Mouse (Mus musculus): ENCODE measurements around the gene Mia.

The Mia gene

DNA sequence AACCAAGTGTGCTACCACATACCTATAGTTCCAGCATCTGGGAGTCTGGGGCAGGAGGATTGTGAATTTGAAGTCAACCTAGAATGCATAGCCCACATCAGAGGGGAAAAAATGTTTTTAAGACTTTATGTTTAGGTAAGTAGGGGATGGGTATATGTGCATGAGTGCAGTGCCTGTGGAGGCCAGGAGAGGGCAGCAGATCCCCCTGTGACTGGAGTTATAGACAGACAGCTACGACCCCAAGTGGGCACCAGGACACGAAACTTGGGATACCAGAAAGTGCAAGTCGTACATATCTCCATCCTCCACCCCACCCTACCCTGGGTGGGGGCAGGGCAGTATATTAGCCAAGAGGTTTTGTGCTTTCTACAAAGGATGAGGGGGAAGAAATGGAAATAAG is 4.0 kb upstream of the Mia start:
- DNase-seq: no peak

DNA sequence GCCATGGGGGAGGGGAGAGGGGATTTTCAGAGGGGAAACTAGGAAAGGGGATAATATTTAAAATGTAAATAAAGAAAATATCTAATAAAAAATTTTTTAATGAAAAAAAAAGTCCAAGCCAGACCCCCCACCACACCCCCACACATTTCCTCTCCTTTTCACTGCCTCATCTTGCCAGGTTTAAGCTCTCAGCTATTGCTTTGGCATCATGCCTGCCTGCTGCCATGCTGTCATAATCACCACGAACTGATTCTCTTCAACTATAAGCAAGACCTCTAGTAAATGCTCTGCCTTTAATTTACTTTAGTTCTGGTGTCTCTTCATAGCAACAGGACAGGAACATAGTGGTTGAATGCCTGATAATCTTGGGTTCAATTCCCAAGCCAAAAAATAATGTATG is 1.5 kb upstream of the Mia start:
- no peak for DNase-seq

DNA sequence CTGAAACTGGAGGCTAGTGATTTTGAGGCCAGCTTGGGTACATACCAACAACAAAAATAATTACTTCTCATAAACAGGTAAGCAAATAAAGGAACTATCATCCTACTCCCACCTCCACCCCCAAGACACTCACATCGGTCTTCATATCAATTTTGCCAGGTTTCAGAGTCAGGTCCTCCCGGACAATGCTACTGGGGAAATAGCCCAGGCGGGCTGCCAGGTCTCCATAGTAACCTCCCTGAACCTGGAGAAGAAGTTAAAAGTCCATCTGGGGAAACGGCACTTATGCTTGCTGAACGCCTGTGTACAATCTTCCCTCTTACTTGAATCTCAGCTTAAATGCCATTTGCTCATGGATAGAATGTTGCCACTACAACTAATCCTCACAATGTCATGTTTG is 921 bp downstream of the Mia start:
- no peak for DNase-seq

DNA sequence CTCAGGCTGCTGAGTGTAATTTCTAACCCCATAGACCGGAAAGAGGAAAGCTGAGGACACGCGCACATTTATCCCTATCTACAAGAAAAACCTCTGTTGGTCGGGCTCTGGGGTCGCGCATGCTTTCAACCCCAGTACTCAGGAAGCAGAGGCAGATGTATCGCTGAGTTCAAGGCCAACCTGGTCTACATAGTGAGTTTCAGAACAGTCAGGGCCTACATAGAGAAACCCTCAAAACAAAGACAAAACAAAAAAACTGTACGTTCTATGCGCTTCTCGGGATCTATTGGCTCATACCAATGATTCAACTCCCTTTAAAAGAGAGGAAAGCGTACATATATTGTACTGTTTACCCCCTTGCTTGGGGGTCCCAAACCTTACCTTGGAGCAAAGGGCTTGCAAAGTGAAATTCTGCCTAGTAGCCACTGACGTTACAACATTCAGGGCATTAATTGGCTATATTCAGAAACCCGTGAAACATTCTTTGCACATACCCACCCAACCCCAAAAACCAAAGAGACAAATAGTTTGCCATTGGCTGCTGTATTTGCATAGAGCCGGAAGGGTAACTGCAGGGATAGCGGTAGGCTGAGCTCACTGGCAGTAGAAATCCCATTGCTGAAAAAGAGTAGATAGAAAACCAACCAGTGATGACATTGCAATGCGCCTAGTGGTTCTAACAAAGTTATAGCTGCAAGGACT is 1.6 kb downstream of the Mia start:
- no peak for DNase-seq

DNA sequence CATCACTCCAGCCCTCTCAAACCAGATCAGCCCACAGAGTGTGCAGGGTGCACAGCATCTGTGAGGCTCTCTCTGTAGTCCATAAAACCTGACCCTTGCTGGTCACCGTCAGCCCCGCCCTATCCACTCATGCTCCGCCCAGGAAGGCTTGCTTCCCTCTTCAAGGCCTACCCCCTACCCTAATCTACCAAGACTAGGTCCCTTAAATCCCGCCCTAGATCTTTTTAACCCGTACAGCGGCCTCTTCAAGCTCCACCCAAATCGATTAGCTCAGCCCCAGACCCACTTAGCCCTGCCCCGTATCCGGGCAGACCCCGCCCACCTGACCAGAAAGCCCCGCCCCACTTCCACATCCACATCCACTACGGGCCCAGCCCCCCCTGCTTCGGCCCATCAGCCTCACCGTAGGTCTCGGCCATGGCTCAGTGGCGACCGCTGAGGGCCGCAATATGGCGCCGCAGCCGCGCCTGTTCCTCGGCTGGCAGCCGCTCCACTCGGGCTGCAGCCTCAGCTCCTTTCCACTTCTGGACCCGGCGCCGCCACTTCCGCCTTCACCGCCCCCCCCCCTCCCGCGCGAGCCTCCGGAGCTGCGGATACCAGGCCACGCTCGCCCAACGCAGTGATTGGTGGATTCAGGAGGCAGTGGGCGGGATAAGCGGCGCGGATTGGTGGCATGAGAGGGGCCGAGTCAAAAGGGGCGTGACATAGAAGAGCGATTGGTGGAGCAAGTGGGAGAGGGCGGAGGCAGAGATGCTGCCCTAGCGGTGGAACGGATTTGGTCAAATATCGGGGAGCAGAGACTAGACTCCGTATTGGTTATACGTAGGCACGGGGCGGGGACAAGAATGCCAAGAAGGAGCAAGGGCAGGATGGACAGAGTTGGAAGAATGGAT is 2.4 kb downstream of the Mia start, which contains the start of gene Rab4b:
Gene Rab4b, minus strand, starts transcription at position 573 of the 893 bp plus-strand sequence.
- peak; percentile 100 for DNase-seq

DNA sequence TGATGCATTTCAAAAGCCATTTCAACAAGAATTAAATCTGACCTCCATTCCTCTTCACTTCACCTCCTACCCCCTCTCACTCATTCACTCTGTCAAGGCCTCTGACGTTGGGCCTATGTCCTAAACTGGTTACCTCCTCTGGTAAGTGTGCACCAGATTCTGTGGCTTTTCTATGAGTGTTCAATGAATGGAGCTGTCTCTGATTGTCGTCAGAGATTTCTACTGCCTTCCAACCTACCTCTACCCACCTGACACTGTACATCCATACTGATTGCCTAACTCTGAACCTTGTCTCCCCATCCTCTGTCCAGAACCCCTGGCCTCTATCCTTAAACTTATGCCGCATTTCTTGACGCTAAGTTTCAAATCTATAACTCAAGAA is 3.0 kb downstream of the Mia start:
- no peak for DNase-seq

DNA sequence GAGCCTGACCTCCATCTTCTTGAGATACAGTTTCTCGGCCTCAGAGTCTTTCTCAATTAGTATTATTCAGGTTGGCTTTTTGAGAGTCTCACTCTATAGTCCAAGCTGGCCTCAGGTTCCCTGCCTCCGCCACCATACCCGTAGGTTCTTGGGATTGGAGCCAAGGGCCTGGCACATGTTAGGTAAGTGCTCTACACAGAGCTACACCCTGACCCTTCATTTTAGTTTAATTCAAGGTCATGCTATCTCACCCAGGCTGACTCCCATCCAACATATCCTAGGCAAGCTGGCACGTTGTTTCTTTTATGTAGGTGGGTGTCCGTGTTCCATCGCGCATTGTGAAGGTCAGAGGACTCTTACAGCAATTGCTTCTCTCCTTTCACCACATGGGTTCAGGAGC is 6.1 kb downstream of the Mia start:
- no peak for DNase-seq

DNA sequence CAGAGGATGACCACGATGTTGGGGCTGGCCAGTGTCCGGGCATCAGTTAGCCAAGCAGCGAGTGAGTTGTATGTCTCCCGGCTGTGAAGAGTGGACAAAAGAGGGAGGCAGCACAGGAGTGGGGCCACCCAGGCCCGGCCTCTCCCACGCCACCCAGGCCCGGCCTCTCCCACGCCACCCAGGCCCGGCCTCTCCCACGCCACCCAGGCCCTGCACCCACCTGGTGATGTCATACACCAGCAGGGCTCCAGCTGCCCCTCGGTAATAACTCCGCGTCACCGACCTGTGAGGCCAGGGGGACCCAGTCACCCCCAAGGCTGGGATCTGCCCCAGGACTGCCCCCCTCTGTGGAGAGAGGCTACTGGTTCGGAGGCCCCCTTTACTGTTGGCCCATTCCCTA is 6.5 kb downstream of the Mia start:
- DNase-seq: no peak

DNA sequence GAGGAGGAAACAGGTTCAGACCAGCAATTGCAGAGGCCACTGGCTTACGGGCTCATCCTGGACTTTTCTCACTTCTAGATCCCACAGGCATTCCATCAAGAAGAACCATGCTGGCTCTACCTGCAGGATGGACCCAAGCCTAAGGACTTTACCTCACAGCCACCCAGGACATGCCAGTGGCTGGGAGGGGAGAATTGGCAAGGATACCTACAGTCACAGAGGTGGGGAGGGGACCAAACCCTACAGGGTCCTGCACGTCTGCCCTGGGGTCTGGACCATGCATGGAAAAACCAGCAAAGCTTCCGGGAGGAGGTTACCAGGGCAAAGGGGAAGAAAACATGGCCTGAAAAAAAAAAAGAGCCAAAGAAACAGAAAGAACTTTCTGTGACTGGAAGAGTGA is 10.0 kb downstream of the Mia start:
- DNase-seq: peak; percentile 26

DNA sequence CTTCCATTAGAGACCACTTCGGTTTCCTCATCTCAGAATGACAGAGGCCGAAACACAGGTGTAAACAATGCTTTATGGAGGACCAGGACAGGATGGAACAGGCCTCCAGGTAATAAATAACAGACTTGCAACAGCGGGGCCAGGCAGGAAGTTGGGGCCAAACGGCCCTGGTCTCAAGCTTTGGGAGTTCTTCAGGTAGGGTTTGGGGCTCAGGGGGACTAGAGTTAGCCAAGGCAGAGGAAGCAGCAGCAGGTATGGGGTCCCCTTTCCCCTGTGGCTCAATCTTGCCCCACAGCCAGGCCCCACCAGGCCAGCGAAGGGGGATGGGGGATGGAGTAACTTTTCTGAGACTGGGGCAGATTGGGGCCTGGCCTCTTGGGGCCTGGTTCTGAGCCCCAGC is 12.6 kb downstream of the Mia start:
- DNase-seq: peak; percentile 52

DNA sequence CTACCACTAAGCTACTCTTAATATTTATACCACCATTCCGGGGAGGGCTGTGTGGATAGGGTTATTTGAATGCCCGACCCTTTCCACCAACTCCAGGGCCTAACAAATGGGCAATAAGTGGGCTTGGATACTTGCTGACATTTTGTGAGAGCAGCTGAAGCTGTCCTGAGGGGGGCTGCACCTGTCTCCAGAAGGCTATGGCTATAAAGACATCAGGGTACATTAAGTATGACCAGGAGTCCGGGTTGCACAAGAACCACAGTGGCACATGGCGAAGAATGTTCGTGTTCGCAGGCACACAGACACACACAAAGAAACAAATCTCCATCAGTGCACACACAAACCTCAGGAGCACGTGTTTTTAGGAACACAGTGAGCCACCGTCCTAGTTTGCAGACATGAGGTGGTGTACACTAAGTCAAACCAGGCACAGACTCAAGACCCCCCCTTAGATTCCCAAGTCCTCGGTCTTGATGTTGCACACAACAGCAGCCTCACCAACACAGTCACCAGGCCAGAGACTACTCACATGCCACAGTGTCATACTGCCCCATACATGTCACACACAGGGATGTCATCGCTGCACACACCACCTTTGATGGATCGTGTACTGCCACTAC is 13.4 kb downstream of the Mia start:
- DNase-seq: no peak

DNA sequence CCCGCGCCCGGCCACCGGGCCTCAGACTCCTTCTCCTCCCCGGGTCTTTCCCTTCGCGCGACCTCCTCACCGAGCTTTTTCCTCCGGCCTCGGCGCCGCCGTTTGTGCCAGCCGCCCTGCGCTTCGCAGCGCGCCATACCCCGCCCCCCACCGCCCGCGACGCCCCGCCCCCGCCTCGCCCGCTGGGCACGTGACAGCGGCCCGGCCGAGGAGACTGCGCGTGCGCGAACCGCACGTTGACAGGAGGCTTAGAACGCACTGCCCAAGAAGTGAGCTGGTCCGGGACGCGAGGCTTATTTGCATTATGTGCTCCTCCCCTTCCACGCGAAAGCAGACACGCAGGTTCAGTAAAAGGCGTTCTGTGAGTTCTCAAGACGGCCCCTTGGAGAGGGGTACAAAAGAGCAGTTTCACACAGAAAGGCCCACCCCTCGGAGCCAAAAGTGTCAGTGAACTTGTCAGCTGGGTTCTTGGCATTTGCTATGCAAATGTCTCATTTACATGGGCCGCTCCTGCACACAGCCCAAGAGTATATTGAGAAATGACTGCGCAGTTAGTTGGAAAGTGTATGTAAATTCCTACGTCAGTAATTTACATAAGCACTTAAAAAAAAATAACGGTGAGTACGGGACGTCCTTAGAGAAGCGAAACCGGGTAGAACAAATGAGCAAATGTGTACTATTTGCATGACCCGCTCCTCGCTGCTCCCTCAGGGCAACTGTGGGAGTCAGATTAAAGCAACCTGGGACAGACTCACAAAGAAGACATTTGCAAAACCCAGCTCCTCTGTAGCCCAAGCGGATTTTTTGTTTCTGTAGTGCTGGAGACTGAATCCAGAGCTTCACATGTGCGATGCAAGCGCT is 14.1 kb downstream of the Mia start, which contains the start of gene Egln2:
Gene Egln2, minus strand, starts transcription at position 189 of the 861 bp plus-strand sequence.
- peak; percentile 95 for DNase-seq

DNA sequence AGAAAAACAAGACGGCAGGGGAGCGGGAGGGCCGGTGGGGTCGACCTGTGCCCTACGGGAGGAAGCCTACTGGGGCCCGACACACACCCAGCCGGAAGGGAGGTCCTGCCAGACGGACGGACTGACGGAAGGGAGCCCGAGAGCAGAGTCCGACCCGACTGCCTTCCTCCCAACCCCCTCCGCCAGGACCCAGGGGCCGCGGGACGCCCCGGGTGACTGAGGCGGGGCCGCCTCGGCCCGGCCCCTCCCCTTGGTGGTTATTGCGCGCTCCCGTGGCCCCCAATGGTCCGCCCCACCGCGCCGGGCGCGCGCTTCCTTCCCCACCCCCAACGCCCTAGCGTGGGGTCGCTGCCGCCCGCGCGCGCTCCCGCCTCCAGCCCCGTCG is 14.7 kb downstream of the Mia start:
- DNase-seq: peak; percentile 81

DNA sequence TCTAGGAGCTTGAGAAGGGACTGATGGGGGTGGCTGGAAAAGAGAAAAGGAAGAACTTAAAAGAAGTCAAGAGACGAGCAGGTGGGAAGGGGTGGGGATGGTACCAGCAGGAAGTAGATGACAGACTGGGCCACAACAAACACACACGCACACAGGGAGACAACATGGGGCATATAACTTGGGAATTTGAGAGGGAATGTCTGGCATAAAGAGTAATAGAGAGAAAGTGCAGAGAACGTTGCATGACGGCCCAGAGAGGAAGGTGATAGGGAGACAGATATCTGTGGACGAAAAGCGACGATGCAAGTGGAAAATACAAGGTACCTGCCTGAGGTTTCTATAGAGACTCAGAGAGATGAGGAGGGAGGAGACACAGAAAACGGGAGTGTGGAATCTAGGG is 15.3 kb downstream of the Mia start:
- DNase-seq: no peak

DNA sequence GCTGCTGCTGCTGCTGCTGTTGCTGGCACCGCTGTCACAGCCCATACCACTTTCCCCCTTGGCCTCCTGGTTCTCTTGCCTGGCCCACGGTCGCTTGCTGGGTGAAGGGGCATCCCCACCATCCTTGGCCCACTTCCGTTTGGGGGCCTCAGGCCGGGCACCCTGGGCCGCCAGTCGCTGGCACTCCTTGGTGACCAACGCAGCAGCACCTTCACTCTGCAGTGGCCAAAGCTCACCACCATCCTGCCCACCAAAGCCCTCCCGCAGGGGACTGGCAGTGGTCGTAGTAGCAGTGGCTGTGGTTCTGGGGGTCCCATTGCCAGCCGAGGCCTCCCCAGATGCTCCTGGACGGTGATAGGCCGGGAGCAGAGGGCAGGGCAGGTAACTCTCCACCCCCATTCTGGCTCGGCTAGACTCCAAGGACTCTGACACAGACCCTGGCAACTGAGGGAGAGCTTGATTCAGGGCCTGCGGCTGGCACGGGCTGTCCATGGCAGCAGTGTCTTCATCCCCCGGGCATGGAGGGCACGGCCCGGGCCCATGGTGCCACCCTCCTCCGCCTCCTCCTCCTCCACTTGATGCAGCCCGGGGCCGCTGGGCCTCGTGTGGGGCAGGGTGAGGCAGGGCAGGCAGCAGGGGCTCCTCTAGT is 15.8 kb downstream of the Mia start:
- peak; percentile 81 for DNase-seq

DNA sequence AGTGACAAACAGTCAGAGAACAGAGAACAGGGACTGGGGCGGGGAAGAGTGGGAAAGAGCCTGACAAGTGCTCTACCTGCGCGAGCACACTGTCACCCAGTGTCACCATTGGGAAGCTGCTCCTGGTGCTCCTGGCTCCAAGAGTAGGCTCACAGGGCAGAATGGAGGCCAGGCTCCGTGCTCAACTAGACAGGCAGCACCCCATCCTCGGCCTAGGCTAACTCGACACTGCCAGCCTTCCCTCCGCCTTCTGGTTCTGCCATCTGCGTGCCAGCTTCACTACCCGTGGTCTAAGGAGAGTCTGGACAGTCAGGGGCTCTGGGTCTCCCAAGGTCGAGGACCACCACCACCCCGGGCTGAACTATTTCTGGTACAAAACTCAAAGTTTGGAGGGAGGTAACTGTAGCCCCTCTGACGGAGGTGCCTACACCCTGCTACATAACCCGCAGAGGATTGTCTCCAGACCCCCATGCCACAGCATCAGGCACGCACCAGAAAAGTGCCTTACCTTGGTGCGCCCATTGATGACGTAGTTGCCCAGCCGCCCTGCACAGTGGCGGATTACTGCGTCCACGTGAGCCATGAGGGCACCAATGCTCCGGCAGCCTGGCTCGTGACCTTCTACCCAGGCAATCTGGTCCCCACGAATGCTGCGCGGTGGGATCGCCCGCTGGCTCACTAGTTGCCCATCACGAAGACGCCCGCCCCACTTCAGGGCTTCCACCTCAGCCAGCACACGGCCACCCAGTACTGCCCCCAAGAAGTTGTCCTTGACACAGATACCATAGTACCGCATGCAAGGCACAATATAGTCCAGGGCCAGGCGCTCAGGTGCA is 16.6 kb downstream of the Mia start:
- peak; percentile 71 for DNase-seq

DNA sequence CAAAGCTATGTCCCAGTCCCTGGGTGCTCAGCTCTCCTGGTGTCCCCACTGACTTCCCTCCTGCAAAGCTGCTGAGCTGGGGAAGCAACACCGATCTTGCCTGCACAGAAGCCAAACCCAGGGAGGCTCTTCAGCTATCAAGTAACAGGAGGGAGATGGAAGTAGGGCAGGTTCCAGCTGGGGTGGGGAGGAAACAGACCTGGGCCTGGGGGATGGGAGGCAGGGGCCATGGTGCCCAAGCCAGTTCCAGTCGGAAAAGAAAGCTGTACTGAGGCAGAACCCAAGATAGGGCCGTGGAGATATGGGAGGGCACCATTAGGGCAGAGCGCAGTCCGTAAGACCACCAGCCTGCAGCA is 17.5 kb downstream of the Mia start:
- peak; percentile 41 for DNase-seq

DNA sequence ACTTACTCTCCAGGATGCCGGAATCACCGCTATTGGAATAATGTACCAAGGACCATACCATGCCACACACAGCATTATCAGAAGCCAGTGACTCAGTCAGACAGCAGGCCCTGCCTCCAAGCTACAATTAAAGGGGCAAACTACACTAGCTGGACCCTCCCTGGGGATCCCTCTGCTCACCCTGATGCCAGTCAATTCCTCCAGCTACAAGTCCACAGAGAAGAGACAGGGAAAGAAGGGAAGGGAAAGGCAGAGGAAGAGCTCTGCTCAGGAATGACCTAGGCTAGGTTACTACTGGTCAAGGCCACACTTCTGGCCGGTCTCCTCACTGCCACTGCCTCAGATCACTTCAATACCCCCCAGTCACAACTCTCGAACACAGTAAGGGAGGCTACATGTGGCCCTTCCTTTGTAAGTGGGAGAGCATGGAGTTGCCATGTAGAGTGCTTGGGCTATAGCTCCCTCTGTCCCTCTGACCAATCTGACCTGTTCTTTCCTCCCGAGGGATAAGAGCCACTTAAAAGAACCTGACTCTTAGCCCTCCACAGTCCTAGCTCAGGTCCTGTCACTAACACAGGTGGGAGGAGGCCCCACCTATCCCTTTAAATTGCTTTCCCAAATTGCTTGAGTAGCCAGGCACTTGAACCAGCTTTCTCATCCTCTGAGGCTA is 18.0 kb downstream of the Mia start:
- no peak for DNase-seq

DNA sequence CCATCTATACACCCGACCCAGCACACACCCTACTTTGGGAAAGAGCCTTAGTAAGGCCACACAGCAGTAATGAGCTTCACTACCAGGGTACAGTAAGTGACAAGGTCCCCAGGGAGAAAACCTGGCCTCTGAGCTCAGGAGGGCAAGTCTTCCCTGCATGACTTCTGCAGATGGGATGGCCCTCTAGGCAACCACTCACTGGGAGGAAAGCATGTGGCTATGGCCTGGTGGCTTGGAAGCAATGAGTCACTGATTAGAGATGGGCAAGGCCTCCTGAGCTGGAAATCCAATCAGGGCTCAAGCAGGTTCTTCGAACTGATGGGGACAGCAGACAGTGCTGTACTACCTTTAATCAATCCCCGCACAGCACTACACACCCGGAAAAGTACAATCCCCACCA is 19.2 kb downstream of the Mia start:
- no peak for DNase-seq

DNA sequence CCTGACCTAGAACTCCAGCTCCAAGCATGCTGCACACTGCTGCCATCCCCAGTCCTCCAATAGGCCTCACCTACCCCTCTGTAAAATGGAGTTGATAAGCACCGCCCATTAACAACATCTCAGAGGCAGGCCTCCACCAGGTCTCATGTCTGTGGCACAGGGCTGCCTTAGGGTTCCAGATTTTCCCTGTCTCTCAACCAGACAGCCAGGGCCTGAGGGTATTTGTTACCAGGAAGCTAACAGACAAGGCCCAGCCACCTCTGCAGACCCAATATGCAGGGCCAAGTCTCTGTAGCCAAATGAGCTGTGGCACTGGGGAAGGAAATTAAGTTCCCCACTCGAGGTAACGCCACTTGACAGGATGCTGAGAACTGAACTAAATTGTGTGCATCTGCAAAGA is 20.0 kb downstream of the Mia start:
- peak; percentile 19 for DNase-seq

DNA sequence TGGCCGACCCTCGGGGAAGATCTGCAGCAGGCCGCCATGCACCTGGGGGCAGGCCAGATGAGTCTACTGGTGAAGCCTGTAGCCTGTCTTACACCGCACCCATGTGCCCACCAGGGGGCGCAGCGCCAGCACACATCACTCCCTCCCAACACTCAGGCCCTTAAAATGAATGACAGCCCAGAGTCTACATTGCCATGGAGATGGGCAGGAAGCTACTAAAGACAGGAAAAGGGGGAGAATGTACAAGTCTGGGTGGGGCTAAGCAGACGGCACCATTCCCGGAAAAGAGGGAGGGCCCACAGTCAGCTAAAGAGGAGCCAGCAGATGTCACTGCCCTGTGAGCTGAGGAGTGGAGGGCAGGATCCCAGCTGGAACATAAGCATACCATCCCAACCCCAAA is 21.1 kb downstream of the Mia start:
- peak; percentile 90 for DNase-seq

Measured in cerebellum, adult 9-10 months (tissue).